Mouse (Mus musculus) bone marrow macrophage, adult 2 months (primary cell): ENCODE data around the gene Cd248. TPM values are rescaled to one million over a fixed set of nuclear protein-coding genes. Genes with fewer than 3 reads are reported as not detected.

Experiments
- H3K27ac ChIP-seq: 2 replicates; pipeline ENCODE4 v1.5.1; 2012; ENCODE audit warnings: low read depth, low read length; ENCODE audit not compliant: insufficient read depth
- H3K4me1 ChIP-seq: 2 replicates; pipeline ENCODE4 v1.6.1; 2012; ENCODE audit warnings: low read length; ENCODE audit not compliant: control insufficient read depth, insufficient read depth
- H3K4me3 ChIP-seq: 2 replicates; pipeline ENCODE4 v1.5.1; 2012; ENCODE audit warnings: mild to moderate bottlenecking, low read length, moderate library complexity; ENCODE audit not compliant: insufficient read depth
- CTCF ChIP-seq: IDR thresholded peaks from 2 replicates; pipeline ENCODE4 v1.5.1; 2012; ENCODE audit warnings: low read depth, mild to moderate bottlenecking, low read length, moderate library complexity
- POLR2A ChIP-seq: IDR thresholded peaks from 2 replicates; pipeline ENCODE4 v1.6.1; 2012; ENCODE audit warnings: mild to moderate bottlenecking, low read depth, low read length, borderline replicate concordance
- polyA plus RNA-seq: library from polyadenylated mRNA; stranded (reverse); fragments of >200 nt; gene quantifications from 2 replicates; pipeline ENCODE4 v1.2.4, GENCODE M21; 2012; ENCODE audit not compliant: missing spikeins, insufficient read depth, insufficient read length

Cd248 gene
- polyA plus RNA-seq, 1 experiment, result 0.35 TPM

GRCm38 (mm10) chr19:5062446-5062845 lies 5.4 kb upstream of the Cd248 start:
- Histone ChIP-seq H3K4me3 (no peak overlapping the region), H3K27ac (no peak overlapping the region), H3K4me1 (no peaks in the 10 kb centered on the region)
- TF ChIP-seq POLR2A (no peak), CTCF (no peak)

GRCm38 (mm10) chr19:5065104-5065503 lies 2.8 kb upstream of the Cd248 start:
- Histone ChIP-seq H3K27ac (no peak overlapping the region), H3K4me3 (no peak overlapping the region), H3K4me1 (no peaks in the 10 kb centered on the region)
- no peak for TF ChIP-seq CTCF

- Histone ChIP-seq H3K4me3 (no peak overlapping the region), H3K4me1 (peaks cover under 1% of the 10 kb centered on the region; the same call in 1 of the 2 replicates), H3K27ac (no peak overlapping the region)
- no peak for TF ChIP-seq CTCF
- TF ChIP-seq POLR2A, result no peak
Observed at GRCm38 (mm10) chr19:5067040-5067799, 658 bp upstream of the Cd248 start.

- peaks cover 8% of the 10 kb centered on the region; the same call in 1 of the 2 replicates for H3K4me1 ChIP-seq
- no peak overlapping the region for H3K27ac ChIP-seq
Observed at GRCm38 (mm10) chr19:5068570-5069234, 824 bp downstream of the Cd248 start.

GRCm38 (mm10) chr19:5069486-5069885 lies 1.6 kb downstream of the Cd248 start:
- Histone ChIP-seq H3K4me3 (no peak overlapping the region), H3K4me1 (peaks cover 12% of the 10 kb centered on the region; the same call in 1 of the 2 replicates), H3K27ac (no peak overlapping the region)
- TF ChIP-seq CTCF, result no peak
- no peak for TF ChIP-seq POLR2A

More at GRCm38 (mm10) chr19:5068570-5069234, 824 bp downstream of the Cd248 start:
- no peak overlapping the region for H3K4me3 ChIP-seq
- TF ChIP-seq POLR2A, result no peak
- TF ChIP-seq CTCF, result no peak

- TF ChIP-seq POLR2A (no peak), CTCF (no peak)
- no peak overlapping the region for H3K4me3 ChIP-seq
- no peak overlapping the region for H3K27ac ChIP-seq
- peaks cover 16% of the 10 kb centered on the region; the same call in 1 of the 2 replicates for H3K4me1 ChIP-seq
Observed at GRCm38 (mm10) chr19:5069978-5070377, 2.1 kb downstream of the Cd248 start.

GRCm38 (mm10) chr19:5071077-5071476 lies 3.2 kb downstream of the Cd248 start:
- Histone ChIP-seq H3K4me1 (peaks cover 16% of the 10 kb centered on the region; the same call in 1 of the 2 replicates), H3K27ac (no peak overlapping the region), H3K4me3 (no peak overlapping the region)
- no peak for TF ChIP-seq CTCF
- no peak for TF ChIP-seq POLR2A

GRCm38 (mm10) chr19:5071545-5072369 lies 3.9 kb downstream of the Cd248 start:
- Histone ChIP-seq H3K27ac (no peak overlapping the region), H3K4me1 (peaks cover 16% of the 10 kb centered on the region; the same call in 1 of the 2 replicates), H3K4me3 (peak overlapping the region; percentile 64)
- TF ChIP-seq POLR2A (no peak), CTCF (no peak)

GRCm38 (mm10) chr19:5072389-5073019 lies 4.6 kb downstream of the Cd248 start:
- H3K4me3 ChIP-seq, result peak overlapping the region; percentile 64
- peaks cover 16% of the 10 kb centered on the region; the same call in 1 of the 2 replicates for H3K4me1 ChIP-seq
- H3K27ac ChIP-seq, result no peak overlapping the region
- TF ChIP-seq CTCF (no peak), POLR2A (no peak)

GRCm38 (mm10) chr19:5073028-5073427 lies 5.2 kb downstream of the Cd248 start:
- Histone ChIP-seq H3K4me3 (peak overlapping the region; percentile 64), H3K27ac (no peak overlapping the region), H3K4me1 (peaks cover 16% of the 10 kb centered on the region; the same call in 1 of the 2 replicates)
- TF ChIP-seq POLR2A (no peak), CTCF (peak; percentile 64)
